Mouse (Mus musculus): ENCODE results near the gene Srpx2.

The Srpx2 gene

DNA sequence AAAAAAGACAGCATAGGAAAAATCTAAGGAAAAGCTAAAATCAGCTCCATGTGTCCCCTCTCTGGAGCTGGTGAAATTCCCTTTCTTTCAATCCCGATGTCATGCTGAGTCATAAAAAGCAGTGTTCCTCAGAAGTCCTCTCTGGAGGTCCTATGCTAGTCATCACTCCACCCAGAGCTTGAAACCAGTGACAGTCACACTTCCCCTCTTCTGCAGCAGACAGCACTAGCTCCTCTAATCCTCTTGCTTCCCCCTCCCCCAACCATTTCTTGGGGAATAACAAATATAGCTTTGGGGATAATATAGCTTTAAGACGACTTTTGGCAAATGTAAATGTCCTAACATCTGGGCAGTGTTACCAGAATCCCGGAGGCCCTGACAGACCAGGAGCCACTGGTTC lies at the start of gene Srpx2:
TSS of gene Srpx2 (plus strand) at position 166 of the 400 bp plus-strand sequence.
- DNase-seq = no peak

DNA sequence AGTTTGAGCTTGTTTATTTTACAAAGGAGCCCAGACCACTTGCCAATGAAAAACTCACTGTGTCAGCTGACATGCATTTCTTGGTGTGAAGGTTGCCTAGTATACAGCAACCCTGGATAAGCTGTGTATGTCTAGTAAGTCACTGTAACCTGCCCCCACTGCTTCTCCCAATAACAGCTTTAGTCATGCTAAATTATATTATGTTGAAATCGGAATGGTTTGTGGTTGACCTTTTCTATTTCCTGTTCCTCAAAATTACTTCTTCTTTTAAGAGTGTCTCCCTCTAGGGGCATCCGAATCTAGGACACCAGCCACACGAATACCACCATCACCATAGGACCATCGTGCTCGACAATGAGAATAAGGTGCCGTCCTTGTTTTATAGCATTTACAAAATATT lies 38.5 kb upstream of the Srpx2 start:
- DNase-seq = no peak

DNA sequence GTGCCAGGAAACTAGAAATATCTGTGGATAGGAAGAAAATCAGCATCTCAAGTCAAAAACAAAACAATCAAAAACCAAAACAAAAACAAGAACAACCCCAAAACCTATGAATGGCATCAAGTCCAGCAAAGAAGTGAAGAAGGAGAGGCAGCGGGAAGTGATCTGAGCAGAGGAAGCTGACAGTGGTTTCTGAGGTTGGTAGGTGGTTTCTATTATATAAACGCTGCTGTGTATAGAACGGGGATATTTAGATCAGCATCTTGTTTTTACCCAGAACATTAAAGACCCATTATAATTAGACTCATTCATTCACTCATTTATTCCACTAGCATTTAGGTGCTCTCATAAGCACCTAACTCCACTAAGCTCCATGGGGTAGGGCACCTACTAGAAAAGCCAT lies 20.9 kb upstream of the Srpx2 start:
- no peak for DNase-seq

DNA sequence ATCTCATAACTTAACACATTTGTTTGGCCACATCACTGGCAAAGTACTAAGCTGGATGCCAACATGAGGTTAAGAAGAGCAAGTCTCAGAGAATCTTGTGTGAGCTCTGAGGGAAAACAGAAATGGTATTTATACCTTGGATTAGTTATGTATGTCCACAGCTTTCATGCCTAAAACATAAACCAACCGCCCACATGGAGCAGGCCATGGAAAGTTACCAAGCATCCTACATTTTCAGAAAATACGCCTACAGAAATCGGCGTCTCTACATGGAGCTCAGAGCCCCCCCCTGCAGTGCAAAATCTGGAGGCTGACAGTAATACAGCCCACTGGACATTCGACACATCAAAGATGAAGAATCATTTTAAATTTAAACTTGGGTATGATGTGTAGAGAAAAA lies 20.1 kb upstream of the Srpx2 start:
- DNase-seq = no peak

DNA sequence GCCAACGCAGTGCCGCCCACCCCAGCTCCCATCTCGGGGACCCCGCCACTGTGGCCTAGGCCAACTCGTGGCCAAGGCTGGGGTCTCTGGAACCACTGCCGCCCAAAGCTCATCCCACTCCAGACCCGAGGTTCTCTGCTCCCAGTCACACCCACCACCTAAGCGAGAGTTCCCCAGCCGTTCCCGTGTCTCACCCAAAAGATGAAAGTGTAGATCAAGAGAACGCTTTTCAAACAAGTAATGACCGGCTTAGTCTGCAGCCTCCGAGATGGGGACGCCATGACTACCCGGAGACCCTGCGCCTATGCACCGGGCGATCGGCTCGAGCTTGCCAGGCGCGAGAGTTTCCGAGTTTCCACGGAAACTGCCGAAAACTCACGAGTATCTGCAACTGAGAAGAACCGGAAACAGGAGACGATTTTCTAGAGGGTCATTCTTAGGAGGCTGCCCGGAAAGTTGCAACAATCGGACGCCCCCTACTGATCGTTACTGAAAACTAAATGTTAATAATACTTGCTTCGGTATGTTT lies 10.1 kb upstream of the Srpx2 start, which contains the start of gene Tspan6:
TSS of gene Tspan6 (minus strand) at position 416 of the 529 bp plus-strand sequence.
- peak; percentile 78 for DNase-seq

DNA sequence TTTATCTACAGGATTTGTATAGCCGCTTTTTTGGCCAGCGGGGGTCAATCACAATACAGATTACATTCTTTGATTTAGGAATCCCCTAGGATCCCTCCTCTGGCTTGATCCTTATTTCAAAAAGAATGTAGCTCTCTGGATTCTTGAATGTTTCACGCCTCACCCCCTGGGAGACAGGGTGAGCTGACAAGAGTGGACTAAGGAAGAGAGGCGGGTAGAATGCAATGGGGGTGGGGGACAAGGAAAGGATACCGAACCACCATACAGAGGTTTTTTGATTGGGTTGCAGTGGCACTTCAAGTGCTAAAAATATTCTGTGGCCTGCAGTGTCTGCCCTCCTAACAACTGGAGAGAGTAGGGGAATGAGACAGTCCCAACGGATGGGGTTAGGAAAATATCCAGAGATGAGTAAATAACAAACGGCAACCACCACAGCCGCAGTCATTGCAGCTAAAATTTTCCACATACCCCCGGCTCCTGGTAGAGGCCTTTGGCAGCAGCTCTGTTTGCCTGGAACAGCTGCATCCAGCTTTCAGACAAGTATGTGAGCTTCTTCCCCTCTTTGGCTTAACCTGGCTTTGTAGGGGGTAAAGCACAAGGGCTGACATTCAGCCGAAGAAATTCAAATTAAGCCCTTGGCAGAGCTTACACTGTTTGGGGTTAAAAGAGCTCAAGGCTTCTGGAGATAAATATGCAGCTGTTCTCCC lies 3.3 kb downstream of the Srpx2 start:
- DNase-seq = no peak

DNA sequence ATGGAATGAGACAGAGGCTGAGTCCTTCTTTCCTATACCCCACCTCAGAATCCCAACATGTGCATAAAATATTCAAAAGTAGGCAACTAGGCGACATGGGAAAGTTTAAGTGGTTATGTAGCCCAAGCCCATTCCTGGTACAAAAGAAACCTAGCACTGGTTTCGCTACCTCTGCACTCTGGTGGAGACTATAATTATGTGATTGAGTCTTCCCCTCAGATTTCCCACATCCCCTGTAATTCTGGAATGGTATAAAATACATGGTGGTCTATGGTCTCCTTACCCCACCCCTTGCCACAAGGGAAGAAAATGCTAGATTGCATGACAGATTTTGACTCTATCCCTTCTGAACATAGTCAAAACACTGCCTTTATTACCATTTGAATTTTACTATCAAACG lies 4.8 kb downstream of the Srpx2 start:
- no peak for DNase-seq

DNA sequence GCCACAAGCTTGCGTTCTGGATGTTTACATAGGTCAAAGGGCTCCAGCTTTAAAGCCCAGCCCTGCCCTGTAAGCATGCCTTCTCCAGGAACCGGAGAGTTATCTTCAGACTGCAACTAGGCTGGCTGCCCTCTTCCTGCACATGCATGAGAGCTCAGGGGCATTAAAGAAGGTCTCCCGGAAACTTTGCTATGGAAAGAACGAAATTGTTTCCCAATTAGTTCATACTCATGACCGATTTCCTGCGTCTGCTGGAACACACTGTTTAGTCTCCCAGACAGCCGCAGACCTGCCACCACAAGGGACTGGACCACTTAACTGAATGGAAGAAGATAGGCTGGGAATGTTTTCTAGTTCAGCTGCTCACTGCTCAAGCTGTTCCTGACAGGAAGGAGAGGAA lies 6.0 kb downstream of the Srpx2 start:
- no peak for DNase-seq

DNA sequence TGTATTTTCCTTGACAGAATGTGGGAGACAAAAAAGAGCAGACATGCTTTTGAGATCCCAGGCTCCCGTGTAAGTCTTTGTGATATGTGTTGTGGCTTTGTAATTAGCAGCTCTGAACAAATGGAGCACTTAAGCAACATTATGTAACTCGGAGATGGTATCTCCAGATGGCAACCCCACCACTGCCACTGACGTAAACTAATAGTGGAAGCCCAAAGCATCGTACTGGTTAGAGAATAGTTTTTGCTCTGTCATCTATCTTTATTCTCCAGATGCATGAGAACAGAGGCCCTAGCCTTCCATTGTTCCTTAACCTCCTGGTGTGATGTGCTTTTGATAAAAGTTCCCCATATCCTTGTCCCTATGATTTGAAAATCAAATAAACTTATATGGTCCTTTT lies 13.0 kb downstream of the Srpx2 start:
- DNase-seq = no peak

DNA sequence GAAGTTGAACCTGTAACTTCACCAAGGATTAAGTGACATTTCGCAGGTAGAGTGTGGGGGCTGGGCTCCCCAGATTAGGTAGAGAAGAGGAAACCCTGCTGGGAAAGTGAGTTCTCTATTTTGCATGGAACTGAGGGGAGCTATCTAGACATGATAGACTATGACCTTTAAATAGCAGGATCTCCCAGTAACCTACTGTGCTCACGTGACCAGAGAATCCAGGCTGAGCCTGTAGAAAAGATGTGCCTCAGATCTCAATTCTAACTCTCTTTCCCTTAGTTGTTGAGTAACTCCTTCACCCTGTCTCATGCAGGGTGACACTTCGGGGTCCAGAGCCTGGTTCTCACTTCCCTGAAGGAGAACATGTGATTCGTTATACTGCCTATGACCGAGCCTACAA lies 18.5 kb downstream of the Srpx2 start:
- DNase-seq = no peak

DNA sequence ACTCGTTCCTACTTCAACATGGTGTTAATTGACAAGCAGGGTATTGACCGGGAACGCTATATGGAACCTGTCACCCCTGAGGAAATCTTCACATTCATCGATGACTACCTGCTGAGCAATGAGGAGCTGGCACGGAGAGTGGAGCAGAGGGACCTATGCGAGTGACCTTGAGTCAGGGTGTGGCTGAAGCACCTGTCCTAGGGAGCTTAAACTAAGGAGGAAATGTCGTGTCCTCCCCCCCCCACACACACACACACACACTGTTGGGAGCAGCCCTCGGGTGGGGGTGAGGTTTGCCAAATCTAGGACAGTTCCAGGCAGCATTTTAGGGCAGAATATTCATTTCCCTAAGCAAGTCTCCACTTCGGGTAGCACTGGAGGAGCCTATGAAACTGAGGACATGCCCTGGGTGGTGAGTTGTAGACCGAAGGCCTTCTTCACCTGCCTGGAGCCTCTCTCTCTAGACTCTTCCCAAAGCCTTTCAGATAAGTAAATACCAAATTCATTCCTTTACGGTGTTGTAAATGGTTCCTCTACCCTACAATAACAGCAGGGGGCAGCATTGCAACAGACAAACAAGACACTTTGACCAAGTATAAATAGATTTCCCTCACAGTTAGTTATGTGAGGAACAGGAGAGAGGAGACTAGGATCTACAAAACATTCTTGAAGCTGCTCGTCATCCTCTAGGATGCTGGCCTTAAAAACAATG lies 23.2 kb downstream of the Srpx2 start:
- peak; percentile 6 for DNase-seq

DNA sequence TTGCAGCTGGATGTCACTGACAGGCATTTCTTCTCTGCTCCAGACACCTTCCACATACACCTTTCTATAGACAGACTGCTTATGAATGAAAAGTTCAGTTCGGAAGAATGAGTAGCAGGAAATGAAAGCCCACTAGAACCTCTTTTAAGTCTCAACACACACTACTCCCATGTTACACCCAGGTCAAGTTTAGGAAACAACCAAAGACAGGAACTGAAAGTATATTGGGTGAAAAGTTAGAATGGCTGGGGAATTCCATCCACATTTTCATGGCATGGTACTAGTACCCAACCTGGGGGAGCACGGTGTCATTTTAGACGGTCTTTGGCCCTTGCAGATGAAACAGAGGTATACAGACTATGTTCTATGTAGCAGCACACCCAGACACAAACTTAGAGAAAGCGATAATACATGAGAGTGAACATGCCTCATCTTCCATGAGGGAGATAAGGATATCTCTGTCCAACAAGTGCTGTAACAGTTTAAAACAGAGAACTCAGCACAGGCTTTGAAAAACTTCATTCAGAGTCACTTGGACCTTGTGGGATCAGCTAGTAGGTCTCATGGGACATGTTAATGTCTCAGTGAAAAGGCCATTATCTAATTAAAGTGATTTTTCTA lies 28.5 kb downstream of the Srpx2 start:
- DNase-seq = no peak

DNA sequence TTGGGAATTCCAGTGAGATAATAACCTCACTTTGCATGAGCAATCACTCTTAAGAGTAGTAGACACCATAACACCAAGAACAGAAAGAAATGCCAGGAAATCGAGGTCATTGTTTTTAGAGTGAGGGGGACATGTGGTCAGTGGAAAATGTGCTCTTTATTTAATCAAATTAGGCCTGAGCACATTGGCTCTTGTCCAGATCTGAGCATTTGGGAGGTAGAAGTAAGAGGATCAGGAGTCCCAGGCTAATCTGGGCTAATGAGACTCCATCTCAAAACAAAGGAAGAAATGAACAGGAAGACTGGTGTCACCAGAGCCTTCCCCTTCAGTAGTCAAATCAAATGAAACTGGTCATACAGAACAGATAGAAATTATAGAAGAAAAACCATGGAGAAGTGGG lies 31.3 kb downstream of the Srpx2 start:
- DNase-seq = no peak

DNA sequence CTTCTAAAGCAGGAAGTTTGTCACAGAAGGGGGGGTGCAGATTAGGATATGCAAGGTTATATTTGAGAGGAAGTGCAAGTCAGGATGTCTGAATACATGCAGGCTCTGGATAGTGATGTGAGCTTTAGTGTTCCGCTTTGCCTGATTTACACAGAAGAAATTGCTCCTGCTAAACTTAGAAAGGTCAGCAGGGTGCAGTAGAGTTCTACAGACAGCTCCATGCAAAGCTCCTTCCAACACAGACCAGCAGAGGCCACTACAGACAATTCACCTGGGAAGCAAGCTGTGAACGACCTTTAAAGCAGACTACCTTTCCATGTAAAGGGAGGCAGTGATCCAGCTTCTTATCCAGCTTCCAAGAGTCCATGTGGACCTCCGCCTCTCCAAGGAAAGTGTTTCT lies 39.2 kb downstream of the Srpx2 start:
- peak; percentile 14 for DNase-seq

DNA sequence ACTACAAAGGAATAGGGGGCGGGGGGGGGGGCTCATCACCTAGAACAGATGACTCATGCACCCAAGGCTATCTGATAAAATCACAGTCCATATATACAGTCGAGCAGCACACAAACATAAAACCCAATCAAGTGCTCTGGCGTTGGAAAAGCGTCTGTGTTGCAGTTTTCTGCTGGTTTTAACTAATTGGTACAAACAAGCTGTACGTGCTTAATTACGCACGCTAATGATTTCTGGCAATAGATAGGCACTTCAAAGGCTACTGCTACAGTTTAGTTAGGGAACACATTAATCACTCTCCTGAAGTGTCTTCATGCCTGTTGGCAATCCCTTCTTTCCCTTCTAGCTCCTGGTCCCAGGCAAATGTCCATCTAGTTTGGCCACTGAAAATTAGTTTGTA lies 46.4 kb downstream of the Srpx2 start:
- DNase-seq = no peak

DNA sequence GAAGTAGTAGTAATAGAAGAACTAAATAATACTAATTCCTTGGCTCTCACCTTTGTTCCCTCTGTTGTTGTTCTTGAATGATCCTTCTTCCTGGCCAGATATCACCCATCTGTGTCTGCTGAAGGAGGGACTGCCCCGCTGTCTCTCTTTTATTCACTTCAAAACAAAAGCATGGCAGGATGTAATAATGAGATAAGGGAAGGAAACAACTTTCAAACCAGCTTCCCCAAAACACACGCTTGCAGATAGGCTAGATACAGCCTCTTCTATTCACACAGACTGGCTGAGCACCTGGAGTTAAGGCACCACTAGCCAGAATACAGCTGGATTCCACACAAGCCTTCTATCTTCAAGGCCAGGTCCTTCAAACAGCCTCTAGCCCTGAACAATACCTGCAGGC lies 52.4 kb downstream of the Srpx2 start:
- no peak for DNase-seq

DNA sequence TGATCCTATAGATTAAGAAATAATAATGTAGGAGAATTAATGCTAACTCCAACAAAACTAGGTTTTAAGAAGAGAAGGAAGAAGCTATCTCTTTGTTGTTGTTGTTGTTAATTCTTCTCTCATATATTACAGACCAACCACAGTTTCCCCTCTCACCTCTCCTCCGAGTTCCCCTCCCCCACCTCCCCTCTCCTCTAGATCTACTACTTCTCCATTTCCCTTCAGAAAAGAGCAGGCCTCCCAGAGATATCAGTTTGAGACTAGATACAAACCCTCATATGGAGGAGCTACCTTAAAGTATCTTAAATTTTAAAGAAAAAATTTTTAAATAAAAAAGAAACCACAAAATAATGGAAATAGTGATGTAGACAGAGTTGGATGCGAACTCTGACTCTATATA lies 56.4 kb downstream of the Srpx2 start:
- no peak for DNase-seq

DNA sequence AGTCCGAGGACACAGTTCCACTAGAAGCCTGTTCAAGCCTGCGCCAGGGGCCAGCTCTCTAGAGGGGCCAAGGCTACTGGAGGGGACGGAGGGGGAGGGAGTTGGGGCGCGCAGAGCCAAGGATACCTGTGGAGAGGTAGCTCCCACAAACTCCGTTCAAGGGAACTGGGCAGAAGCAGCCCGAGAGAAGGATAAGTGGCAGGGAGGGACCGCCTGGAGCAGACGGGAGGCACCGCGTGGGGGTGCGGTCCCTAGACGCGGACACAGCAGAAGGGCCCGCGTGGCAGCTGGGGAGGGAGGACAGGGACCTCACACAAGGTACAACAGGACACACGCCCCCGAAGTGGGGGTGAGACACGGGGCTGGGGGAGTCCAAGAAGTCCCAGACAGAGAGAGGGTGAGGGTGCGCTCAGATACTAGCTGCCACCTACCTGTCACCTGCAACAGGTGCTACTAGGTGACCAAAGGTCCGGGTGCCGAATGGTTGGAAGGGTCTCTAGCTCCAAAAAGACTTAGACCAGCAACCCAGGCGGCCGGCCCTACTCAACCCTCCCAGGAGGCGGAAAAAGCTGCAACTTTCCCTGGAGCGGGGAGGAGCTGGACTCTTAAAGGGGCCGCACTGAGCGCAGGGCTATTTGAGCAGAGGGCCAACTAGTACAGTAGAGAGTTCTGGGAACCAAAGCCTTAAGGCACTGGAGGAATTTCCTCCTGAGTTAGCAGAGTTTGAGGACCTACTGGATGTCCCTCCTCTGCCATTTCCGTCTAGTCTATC lies 73.2 kb downstream of the Srpx2 start, which contains the start of gene Sytl4:
TSS of gene Sytl4 (minus strand) at position 582 of the 772 bp plus-strand sequence.
- no peak for DNase-seq

All from right cerebral cortex, postnatal 4 days (tissue).